Mouse (Mus musculus): ENCODE measurements around the gene Cd46. TPM values are rescaled to one million over a fixed set of nuclear protein-coding genes. Genes with fewer than 3 reads are reported as not detected.

The Cd46 gene
- 1 to 10 TPM; 6.7 to 9.0 TPM for total RNA-seq (2021)

GRCm38 (mm10) chr1:195092220-195092720, at the start of gene Cd46:
Gene Cd46 (minus strand): TSS chr1:195092249.
- intact Hi-C loops (cut with DNase I): no loop called here
- peak; percentile 45 for DNase-seq

- intact Hi-C loops (cut with DNase I): no loop called here
These were observed 40.0 kb upstream of the Cd46 start for GRCm38 (mm10) chr1:195132070-195132469.

GRCm38 (mm10) chr1:195131675-195132015, 39.6 kb upstream of the Cd46 start:
- DNase-seq: no peak
- intact Hi-C loops (cut with DNase I): no loop called here

More at GRCm38 (mm10) chr1:195132070-195132469, 40.0 kb upstream of the Cd46 start:
- no peak for DNase-seq

GRCm38 (mm10) chr1:195130953-195131674, 39.1 kb upstream of the Cd46 start, which contains the start of gene Cr1l:
Gene Cr1l (minus strand): TSS chr1:195131586.
- peak; percentile 87 for DNase-seq
- intact Hi-C loops (cut with DNase I): no loop called here

GRCm38 (mm10) chr1:195130479-195130878, 38.4 kb upstream of the Cd46 start:
- intact Hi-C loops (cut with DNase I): no loop called here
- DNase-seq: no peak

- DNase-seq: no peak
- intact Hi-C loops (cut with DNase I): no loop called here
These were observed 37.8 kb upstream of the Cd46 start for GRCm38 (mm10) chr1:195129867-195130266.

GRCm38 (mm10) chr1:195114414-195114813, 22.4 kb upstream of the Cd46 start:
- DNase-seq: no peak
- intact Hi-C loops (cut with DNase I): no loop called here

GRCm38 (mm10) chr1:195113621-195114020, 21.6 kb upstream of the Cd46 start:
- intact Hi-C loops (cut with DNase I): no loop called here
- no peak for DNase-seq

- no peak for DNase-seq
- intact Hi-C loops (cut with DNase I): no loop called here
These were observed 8.6 kb upstream of the Cd46 start for GRCm38 (mm10) chr1:195100693-195101092.

GRCm38 (mm10) chr1:195098004-195098403, 6.0 kb upstream of the Cd46 start:
- intact Hi-C loops (cut with DNase I): no loop called here
- DNase-seq: no peak

- intact Hi-C loops (cut with DNase I): no loop called here
- no peak for DNase-seq
These were observed 290 bp downstream of the Cd46 start for GRCm38 (mm10) chr1:195091699-195092219.

GRCm38 (mm10) chr1:195082142-195082541, 9.9 kb downstream of the Cd46 start:
- intact Hi-C loops (cut with DNase I): no loop called here
- DNase-seq: no peak

GRCm38 (mm10) chr1:195040437-195040836, 51.6 kb downstream of the Cd46 start:
- peak; percentile 27 for DNase-seq
- intact Hi-C loops (cut with DNase I): no loop called here

- intact Hi-C loops (cut with DNase I): no loop called here
- DNase-seq: no peak
These were observed 53.7 kb downstream of the Cd46 start for GRCm38 (mm10) chr1:195038386-195038785.

GRCm38 (mm10) chr1:195037985-195038384, 54.1 kb downstream of the Cd46 start:
- DNase-seq: no peak
- intact Hi-C loops (cut with DNase I): no loop called here

- intact Hi-C loops (cut with DNase I): no loop called here
- DNase-seq: no peak
These were observed 54.6 kb downstream of the Cd46 start for GRCm38 (mm10) chr1:195037483-195037882.

GRCm38 (mm10) chr1:195033941-195034340, 58.1 kb downstream of the Cd46 start:
- DNase-seq: peak; percentile 10
- intact Hi-C loops (cut with DNase I): no loop called here

GRCm38 (mm10) chr1:195032738-195033137, 59.3 kb downstream of the Cd46 start:
- intact Hi-C loops (cut with DNase I): no loop called here
- DNase-seq: no peak

GRCm38 (mm10) chr1:195031786-195032185, 60.3 kb downstream of the Cd46 start:
- intact Hi-C loops (cut with DNase I): no loop called here
- no peak for DNase-seq

- intact Hi-C loops (cut with DNase I): no loop called here
These were observed 64.5 kb downstream of the Cd46 start for GRCm38 (mm10) chr1:195027507-195027906.

GRCm38 (mm10) chr1:195023848-195024247, 68.2 kb downstream of the Cd46 start:
- no peak for DNase-seq
- intact Hi-C loops (cut with DNase I): no loop called here

More at GRCm38 (mm10) chr1:195027507-195027906, 64.5 kb downstream of the Cd46 start:
- DNase-seq: no peak

- intact Hi-C loops (cut with DNase I): no loop called here
- DNase-seq: no peak
These were observed 70.2 kb downstream of the Cd46 start for GRCm38 (mm10) chr1:195021831-195022230.
